Mouse (Mus musculus) myocyte (in vitro differentiated cells): ENCODE results near the gene Ccdc130.

Experiments
- CEBPB ChIP-seq: IDR thresholded peaks from 2 replicates; pipeline ENCODE4 v1.6.1; 2011; ENCODE audit warnings: mild to moderate bottlenecking, moderate library complexity; ENCODE audit not compliant: poor library complexity, insufficient read depth, severe bottlenecking
- POLR2A ChIP-seq: IDR thresholded peaks from one replicate; pipeline ENCODE4 v1.6.1; 2011; ENCODE audit warnings: low read depth, mild to moderate bottlenecking, control low read depth, moderate library complexity; ENCODE audit not compliant: insufficient read length

GRCm38 (mm10) chr8:84288892-84289291 lies 18.7 kb upstream of the Ccdc130 start:
- TF ChIP-seq POLR2A (no peak), CEBPB (no peak)
